Mouse (Mus musculus): ENCODE measurements around the gene Tspear.

GRCm38 (mm10) chr10:77666342-77666741 is 20.0 kb upstream of the Tspear start:
- TF ChIP-seq UBTF (IDR thresholded peaks at IDR 0.05; ENCODE audit: borderline replicate concordance, insufficient read depth, low read depth, low read length) (no peak), USF1 (IDR thresholded peaks at IDR 0.05; ENCODE audit: low read depth, low read length) (no peak), MAFK (IDR thresholded peaks at IDR 0.05; ENCODE audit: borderline replicate concordance, low read depth, low read length) (no peak), CHD1 (IDR thresholded peaks at IDR 0.05; ENCODE audit: low read depth, low read length) (no peak), GATA1 (IDR thresholded peaks at IDR 0.05; ENCODE audit: low read depth, low read length) (no peak)
